Mouse (Mus musculus): ENCODE measurements around the gene Dhx29.
"Not testable (repeated sequence)": the region's sequence is repeated elsewhere in the genome, so short reads cannot be mapped to it uniquely, and the experiment has no call there.

The Dhx29 gene

DNA sequence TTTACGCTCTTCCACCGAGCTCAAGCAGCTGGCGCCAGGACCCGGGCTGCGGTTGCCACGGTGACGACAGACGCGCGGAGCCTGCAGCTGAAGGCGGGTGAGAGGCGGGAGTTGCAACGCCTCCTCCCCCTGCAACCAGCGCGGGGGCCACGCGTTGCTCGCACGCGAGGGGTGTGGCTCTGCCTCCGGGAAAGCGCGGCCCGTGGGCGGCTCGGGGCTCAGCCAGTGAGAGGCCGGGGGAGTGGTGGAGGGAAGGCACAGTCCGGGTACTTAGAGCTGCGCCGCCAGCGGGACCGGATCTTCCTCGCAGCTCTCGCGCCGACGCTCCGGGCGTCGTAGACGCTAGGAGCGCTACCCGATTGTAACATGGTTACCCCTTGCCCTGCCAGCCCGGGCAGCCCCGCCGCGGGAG lies 60.3 kb downstream of the Dhx29 start, which contains the start of gene Ccno:
Gene Ccno (plus strand): TSS at position 271 of the 412 bp plus-strand sequence.
- DNase-seq: peak; percentile 95 to 96

DNA sequence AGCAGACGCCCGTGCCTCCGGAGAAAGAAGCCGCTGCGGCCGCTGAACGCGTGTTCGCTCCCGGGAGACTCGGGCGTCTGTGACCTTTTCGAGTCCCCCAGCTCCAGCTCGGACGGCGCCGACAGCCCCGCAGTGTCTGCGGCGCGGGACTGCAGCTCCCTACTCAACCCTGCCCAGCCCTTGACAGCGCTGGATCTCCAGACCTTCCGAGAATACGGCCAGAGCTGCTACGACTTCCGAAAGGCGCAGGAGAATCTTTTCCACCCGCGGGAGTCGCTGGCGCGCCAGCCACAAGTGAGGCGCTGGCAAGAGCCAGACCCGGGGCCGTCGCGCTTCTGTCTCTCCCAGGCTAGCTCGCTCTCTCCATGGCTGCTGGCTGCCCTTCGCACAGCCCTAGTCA lies 60.7 kb downstream of the Dhx29 start:
- no peak for DNase-seq

DNA sequence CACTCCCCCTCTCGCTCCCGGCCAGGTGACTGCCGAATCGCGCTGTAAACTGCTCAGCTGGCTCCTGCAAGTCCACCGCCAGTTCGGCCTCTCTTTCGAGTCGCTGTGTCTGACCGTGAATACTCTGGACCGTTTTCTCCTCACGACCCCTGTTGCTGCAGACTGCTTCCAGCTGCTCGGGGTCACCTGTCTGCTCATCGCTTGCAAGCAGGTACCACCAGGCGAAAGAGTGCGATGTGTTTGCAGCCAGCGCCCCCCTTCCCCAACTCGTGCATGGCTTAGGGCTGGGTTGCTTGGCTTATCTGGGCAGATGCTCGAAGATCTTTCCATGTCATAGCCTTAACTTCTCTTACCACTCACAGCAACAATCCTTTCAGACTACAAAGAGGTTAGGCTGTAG lies 61.6 kb downstream of the Dhx29 start:
- no peak for DNase-seq

DNA sequence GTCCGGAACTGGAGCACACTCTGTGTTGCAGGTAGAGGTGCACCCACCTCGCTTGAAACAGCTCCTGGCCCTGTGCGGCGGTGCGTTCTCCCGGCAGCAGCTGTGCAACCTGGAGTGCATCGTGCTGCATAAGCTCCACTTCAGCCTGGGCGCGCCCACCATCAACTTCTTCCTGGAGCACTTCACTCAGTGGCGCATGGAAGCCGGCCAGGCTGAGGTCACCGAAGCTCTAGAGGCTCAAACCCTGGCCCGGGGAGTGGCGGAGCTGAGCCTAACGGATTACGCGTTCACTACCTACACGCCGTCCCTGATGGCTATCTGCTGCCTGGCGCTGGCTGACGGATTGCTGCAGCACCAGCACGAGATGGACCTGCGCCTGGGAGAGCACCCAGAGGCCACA lies 62.3 kb downstream of the Dhx29 start:
- DNase-seq: no peak

DNA sequence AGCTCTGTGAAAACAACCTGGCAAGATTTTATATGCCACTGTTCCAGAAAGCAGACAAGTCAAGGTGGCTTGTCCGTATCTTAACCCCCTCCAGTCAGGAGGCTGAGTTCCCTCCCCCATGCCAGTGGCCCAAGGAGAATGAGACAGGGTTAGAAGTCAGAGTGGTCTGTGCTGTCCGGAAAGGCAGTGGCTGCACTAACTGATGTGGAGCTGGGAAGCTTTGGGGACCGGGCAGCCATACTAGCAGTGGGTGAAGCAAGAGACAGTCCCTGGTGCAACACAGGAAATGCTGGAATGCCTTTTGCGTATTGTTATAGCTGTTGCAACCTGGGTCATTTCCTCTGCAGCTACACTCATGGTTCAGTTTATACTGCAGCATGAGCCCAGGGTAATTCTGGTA lies 63.1 kb downstream of the Dhx29 start:
- no peak for DNase-seq

DNA sequence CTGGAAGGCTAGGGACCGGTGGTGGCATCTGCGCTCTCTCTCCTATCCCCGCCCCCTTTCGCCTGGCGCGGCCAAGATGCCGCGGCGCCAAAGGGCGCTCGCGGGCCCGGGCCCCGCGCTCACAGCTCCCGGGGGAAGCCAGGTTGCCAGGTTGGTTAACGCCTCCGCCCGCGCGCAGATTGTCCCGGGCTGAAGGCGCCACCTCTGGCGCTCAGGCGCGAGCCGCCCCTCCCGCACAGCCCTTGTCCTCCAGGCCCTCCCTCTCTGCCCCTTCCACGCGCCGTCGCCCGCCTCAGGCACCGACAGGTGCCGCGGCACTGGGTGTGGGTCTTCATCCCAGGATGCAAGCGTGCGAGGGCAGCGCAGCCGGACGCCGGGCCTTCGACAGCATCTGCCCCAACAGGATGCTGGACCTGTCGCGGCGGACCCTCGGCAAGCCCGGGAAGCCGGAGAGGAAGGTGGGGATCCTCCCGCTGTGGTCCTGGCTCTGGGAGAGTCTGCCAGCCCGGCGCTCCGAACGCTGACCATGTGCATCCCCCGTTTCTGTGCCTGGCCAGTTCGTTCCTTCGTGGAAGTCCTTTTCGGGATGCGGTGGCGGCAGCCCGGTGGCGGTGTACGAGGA lies 66.4 kb downstream of the Dhx29 start, which contains the start of gene Mcidas:
Gene Mcidas (plus strand): TSS at position 315 of the 622 bp plus-strand sequence.
- DNase-seq: peak in 1 of 2 experiments; percentile 14

DNA sequence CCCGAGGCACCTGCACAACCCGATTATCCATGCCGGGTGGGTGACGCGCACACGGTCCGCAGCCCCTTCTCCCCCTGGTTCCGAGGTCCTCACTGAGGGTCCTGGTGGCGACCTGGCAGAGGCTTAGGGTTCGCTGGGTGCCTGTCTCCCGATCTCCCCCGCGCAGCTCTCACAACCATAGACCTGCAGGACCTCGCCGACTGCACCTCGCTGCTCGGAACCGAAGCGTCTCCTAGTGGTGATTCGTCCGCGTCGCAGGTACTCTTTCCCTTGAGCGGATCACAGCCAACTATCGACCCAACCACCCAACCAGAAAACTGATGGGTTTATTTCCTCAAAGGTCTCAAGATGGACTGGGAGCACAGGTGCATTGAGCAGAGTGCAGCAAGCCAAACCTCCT lies 66.9 kb downstream of the Dhx29 start:
- DNase-seq: peak; percentile 36 to 39

DNA sequence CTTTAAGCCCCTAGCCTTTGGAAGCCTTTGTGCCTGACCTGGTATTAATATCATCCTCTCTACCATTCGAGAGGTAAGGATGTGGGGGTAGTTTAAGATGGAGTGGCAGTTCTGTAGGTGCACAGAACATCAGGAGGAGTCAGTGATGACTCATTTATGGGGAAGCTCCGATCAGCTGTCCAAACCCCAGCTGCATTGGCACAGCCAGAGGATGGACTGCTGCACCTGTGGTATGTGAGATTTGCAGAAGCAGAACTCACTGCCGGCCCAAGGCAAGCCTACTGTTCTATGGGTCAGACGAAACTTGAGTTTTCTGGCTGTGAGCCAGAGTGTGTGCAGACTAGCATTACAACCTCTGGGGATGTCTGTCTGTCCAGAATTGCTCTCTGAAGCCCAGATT lies 69.2 kb downstream of the Dhx29 start:
- DNase-seq: no peak

DNA sequence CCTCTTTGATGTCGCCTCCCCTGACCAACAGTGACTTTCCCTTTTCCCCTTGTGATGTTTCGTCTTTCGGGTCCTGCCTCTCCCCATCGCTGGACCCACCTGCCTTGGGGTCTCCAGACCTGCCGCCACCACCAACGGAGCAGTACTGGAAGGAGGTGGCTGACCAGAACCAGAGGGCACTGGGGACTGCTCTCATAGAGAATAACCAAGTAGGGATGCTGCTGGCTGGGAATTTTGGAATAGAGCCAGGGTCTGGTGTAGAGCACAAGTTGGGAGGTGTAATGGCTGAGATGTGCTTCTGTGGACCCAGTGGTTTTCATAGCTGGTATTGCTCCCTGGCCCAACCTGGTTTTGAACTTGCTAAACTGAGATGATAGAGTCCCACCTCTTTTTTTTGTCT lies 70.1 kb downstream of the Dhx29 start:
- DNase-seq: no peak

DNA sequence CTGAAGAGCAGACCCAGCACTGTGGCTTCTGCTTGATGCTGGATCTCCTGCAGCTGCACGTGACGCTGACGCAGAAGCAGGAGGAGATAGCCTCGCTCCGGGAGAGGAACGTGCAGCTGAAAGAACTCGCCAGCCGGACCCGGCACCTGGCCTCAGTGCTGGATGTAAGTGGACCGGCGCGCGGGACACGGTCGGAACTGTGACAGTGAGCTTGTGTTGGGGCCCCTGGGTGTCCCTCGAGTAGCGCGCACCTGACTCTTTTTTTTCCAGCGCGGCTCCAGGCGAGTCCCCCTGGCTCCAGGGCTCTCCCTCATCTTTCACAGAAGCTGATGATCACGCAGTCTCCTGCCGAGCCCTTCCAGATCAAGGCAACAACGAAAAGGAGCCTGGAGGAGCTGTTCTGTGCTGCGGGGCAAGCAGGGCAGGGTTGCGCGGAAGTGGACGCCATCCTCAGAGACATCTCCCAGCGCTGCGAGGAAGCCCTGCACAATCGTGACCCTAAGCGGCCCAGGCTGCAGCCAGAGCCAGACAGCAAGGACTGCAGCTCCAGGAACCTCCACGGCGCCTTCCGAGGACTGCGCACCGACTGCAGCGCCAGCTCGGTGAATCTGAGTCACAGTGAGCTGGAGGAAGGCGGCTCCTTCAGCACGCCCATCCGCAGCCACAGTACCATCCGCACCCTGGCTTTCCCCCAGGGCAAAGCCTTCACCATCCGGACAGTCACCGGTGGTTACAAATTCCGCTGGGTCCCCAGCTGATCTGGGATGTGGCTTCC lies 71.4 kb downstream of the Dhx29 start:
- DNase-seq: no peak

DNA sequence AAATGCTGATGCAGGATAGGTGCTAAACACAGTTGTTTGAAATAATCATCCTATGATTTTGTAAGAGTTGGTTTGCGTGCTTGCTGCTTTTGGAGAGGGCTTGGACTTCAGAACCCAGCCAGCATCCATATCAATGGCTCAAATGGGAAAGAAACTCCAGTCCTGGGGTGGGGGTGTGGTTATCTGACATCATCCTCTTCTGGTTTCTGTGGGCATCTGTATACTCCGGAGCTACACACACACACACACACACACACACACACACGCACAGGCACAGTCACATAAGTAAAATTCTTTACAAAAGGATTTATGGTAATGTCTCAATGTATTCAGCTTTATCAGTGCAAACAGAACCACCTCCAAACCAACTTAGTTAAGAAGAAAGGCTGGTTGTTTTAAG lies 72.8 kb downstream of the Dhx29 start:
- DNase-seq: no peak

DNA sequence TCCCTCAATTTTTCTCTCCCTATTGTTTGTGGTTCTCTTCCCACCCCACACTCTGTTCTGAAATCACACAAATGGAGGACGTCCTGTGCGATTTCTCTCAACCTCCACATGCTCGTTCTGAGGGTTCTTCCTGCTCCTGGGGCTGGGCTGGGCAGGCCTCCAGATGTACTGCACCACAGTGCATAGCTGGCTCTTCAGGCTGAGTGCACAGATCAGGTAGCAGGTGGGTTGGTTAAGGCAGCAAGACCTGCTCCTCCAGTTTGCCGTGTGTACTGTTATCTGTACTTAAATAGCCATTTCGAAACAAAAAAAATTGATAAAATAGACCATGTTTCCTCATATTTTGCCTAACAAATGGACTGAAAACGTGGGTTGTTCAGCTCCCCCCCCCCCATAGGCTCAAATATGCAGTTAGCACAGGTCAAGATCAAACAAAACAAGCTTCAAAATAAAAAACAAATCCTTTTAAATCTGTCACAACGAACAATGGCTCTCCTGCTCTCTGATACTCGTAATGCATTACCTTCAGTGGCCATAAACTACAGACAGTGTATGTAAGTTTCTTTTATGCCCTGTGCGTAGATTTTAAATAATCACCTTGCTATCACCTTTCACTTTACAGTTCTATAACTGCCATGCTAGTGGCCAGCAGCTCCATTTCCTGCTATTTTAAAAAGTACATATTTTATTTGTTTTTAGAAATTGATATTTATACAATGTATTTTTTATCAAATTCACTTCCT lies 73.5 kb downstream of the Dhx29 start:
- no peak for DNase-seq

DNA sequence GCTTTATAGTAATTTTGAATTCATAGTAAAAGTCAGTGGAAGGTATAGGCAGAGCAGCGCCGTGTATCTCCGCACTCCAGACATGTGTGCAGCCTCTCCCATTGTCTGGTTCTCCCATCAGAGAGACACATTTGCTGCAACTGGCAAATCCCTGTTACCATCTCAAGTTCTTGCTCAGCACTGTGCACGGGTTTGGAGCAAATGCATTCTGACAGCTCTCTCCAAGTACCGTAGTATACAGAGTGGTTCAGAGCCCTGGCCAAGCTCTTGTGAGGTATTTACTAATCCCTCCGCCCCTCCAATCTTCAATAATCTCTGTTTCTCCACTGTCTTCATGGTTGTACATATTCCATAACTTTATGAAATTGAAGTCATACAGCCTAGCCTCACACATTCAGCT lies 85.4 kb downstream of the Dhx29 start:
- no peak for DNase-seq

DNA sequence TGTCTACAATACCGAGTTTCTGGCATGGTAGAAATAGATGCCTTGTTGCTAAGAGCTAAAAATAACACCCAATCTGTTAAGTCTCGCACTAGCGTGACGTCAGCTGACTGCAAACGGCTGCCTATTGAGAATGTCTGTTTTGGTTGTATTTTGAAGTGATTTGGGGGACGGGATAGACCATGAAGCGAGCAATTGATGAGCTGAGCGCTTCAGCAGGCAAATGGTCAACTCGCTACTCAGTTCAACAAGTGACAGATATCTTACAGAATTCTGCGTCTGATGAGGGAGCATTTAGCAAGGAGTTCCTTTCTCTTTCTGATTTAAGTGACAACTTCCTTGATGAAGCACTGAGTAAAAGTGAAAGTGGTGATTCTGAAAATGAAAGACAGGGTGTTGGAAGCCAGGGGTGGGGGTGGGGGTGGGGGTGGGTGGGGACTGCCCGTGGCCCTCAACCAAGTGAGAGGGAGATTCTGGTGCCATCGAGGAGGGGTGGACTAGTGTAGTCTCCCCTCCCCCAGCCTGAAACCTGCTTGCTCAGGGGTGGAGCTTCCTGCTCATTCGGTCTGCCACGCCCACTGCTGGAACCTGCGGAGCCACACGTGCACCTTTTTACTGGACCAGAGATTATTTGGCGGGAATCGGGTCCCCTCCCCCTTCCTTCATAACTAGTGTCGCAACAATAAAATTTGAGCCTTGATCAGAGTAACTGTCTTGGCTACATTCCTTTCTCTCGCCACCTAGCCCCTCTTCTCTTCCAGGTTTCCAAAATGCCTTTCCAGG lies 86.1 kb downstream of the Dhx29 start:
- DNase-seq: not testable (repeated sequence)
